Mouse (Mus musculus): ENCODE results near the gene Klhl8.
"Not testable (repeated sequence)": the region's sequence is repeated elsewhere in the genome, so short reads cannot be mapped to it uniquely, and the experiment has no call there.

The Klhl8 gene

DNA sequence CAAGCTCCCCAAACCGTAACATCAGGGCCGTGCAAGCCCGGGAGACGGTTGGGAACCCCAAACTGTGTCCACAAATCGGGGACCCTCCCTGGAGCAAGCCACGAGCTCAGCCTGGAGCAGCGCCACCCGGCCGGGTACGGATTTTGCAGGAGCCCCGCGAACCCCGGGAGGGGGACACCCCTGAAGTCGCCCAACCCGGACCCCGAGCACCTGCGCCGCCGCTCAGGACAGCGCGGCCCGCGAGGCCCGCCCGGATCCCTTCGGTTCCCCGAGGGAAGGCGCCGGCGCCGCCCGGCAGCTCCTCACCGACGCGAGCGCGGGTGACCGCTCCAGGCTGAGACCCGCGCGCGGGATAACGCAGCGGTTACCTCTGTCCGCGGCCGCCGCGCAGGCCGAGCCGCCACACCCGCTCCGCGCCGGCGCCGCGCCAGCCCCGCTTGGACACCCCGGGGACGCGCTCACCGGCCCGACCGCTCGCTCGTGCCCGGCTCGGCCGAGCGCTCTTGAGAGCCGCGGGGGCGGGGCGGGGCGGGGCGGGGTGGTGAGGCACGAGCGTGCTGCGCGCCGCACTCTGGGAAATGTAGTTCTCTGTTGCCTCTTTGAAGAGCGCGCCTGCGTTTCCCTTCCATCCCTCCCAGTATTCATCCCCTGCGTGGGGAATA is at the start of gene Klhl8:
Gene Klhl8 (minus strand): TSS at position 512 of the 662 bp plus-strand sequence.
- peak; percentile 95 for DNase-seq (ENCODE audit: low spot score)

DNA sequence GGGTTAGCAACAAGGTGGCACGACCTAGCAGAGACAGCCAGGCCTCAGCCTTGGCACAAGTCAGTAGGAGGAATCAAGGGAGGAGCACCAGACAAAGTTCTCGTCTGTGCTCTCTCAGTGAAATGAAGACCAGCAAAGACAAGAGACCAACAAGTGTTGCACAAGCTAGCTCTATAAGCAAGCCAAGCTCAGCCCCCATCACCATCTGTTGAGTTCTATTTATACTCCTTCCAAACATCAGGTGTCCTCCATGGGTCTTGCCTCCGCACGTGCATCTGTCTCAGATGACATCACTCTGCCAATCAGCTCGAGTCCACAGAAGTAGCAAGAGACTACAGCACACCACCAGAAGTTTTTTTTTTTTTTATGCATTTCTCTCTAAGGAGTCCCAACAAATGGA is 43.6 kb upstream of the Klhl8 start:
- no peak for DNase-seq (ENCODE audit: low spot score)

DNA sequence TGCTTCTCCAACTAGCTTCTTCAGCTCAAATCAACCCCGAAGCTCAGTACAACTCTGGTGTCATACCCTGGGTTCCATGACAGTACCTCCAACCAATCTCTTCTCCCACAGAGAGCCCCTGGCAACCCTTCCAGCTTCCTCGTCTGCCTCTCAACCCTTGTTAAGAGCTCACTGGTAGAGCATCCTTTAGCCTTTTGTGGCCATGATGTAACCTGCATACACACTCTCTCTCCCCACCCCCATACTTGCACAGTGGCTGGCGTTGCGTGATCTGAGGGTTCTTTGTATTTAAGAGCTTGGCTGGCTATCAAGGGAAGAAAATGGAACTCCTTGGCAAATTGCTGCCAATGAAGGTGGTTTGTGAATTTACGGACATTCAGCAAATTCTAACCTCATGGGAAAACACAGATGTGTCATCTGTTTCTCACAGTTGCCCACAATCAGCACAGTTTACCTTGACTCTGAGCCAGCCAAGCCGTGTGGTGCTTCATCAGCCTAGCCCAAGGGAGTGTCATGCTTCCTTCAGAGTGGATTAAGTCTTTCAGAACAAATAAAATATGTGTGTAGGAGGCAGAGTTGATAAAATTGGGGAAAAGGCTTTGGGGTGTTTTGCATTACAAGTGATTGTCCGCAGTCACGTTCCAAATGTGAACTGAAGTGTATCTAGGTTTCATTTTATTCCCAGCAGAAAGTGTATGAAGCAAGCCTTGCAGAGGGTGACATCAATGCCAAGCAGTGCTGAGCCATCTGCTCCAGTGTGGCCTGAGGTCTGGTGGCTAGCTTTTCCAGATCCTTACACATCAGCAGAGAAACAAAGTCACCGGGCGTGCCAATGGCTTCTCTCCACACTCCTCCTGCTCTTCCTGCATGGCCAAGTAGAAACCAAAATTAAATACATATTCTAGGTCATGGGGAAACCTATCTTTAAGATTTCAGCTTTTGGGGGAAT is 42.4 kb upstream of the Klhl8 start:
- no peak for DNase-seq (ENCODE audit: low spot score)

DNA sequence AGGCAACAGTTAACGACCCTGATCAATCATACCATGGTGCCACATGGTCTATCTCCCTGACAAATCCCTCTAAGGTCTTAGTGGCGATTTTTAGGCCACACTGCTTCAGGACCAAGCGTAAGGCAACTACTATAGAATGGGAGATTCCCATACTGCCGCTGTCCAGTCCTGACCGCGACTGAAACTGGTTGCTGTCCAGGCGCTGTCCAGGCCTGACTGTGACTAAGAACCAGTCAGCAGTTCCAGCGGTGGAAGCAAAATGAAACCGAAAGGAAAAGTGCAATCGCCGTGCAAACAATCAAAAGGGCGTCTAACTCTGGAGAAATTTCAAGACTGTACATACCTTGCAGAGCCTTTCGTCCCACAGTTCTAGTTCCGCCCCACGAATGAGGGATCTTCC is 39.1 kb upstream of the Klhl8 start:
- DNase-seq (ENCODE audit: low spot score) = not testable (repeated sequence)

DNA sequence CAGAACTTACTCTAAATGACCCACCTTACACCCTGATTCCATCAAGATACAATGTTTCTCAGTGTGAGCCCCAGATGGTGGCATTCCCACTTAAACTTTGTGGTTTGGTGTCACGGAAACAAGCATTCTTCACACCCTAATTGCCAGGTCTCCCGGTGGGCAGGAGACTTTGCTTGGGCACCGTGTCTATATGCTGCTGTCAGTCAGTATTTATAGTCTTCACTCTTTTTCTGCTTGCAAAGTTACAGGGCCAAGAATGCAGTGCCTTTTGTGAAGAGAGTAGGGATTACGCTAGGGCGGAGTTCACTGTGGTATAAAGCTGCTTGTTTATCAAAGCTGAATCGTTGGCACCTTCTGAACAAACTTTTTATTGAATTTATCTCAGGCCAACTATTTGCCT is 32.1 kb upstream of the Klhl8 start:
- no peak for DNase-seq (ENCODE audit: low spot score)

DNA sequence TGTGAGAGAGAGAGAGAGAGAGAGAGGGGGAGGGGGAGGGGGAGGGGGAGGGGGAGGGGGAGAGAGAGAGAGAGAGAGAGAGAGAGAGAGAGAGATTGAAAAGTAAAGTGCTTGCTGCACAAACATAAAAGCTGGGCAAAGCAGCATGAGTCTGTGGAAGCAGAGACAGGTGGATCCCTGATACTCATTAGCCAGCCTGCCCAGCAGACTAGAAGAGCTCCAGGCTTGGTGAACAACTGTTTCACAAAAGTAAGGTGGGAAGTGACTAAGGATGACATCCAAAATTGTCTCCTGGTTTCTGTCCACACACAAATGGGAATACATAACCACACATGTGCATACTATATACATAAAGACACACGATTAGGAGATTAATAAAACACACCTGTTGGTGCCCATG is 28.8 kb upstream of the Klhl8 start:
- no peak for DNase-seq (ENCODE audit: low spot score)

DNA sequence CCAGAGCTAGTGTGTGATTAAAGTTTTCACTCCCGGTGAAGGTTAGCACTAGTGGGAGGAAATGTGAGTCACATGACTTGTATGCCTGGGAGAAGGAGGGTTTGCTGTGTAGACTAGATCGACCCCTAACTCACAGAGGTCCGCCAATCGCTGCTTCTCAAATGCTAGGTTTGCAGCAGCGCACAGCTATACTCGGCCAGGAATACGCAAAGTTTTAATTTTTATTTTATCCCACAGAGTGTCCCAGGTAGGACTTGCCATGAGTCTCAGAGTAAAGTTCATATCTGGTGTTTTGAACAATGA is 28.2 kb upstream of the Klhl8 start:
- no peak for DNase-seq (ENCODE audit: low spot score)

DNA sequence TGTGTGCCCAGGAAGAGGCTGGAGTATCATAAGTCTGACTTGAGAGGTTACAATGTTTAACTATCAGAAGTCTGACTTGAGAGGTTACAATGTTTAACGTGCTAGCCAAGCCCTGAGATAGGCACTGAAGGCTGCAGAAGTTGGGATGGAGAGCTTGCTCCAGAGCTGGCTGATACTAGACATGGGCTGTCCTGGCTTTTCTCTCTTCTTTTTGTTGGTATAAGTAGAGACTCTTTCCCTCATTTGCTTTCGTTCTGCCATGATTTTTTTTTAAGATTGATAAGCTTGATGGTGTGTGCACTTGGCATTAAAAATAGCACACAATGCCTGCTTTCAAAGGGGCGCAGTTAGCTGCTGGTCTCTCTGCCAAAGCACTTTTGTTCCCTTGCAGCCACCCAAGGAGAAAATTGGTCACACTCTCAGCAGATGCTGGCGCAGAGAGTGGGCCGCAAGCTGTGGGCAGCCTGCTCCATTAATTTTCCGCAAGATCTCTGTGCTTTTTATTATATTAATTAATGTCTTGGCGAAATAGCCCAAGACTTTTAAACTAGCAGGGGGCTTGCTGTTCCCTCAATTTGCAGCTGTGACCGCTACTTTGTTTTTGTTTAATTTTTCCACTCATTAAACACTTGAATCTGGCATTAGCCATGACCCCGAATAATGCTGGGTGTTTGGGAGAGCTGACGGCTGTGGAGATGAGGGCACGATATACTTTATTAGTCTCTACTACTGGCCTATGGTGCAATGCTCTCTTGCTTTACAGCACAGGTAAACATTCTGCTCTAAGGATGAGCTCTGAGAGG is 27.7 kb upstream of the Klhl8 start:
- peak; percentile 71 for DNase-seq (ENCODE audit: low spot score)

DNA sequence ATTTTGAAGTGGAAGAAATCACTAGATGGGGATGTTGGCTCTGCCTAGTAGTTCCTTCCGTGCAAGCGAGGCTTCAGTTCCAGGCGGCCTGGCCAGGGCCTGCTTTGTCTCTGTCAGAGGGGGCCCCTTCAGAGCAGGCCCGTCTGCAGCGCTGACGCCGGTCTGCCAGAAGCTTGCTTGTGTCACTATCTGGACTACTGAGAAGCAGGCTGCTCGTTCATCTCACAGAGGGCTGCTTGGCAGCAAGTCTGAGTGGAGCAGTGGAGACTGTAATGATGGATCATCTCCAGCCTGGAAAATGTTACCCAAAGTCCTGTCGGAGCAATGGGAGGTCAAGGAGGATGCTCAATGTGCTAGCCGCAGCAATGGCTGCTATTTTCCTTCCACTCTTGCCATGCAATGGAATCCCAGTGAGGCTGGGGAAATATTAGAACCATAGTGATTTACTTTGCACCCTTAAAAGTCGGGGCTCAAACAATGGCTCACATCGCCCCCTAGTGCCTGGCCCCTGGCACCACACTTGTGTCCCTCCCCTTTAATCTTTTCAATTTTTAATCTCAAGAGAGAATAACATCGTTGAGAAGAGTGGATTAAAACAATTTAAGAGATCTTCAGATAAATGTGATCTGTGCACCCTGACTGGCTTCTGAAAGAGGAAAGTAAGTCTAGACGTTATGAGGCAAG is 26.0 kb upstream of the Klhl8 start:
- DNase-seq (ENCODE audit: low spot score) = peak; percentile 70

DNA sequence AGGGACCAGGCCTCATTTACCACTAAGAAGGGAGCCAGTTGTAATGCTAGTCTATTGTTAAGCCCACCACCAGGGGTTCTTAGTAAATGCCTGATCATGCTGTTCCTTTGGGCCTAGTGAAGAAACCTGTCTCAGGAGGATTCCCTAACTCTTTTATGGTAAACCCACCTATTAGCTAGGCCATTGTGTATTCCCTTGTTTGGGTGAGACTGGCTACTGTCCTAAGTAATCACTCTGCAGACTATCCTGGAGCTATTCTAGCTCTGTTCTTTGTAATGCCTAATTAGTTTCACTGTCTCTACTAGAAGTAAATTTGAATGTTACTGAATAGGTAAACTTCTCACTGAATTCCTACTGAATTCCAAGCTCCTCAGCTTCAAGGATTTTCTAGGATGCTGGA is 20.9 kb upstream of the Klhl8 start:
- not testable (repeated sequence) for DNase-seq (ENCODE audit: low spot score)

DNA sequence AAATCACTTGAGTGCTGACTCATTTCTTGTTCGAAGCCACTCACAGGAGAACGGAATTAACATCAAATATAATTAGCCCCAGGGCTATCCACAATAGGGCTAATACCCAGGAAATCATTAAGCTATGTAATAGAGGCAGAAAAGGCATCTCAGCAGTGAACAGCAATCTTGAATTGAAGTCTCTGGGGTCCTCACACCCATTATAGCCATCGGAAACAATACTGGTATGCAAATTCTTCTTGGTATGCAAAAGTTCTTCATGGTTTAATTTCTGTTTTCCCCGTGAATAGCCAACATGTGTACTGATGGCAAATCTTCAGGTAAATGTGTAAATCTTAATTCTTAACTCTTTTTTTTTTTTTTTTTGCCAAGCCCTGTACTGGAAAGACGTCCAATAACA is 19.5 kb upstream of the Klhl8 start:
- no peak for DNase-seq (ENCODE audit: low spot score)

DNA sequence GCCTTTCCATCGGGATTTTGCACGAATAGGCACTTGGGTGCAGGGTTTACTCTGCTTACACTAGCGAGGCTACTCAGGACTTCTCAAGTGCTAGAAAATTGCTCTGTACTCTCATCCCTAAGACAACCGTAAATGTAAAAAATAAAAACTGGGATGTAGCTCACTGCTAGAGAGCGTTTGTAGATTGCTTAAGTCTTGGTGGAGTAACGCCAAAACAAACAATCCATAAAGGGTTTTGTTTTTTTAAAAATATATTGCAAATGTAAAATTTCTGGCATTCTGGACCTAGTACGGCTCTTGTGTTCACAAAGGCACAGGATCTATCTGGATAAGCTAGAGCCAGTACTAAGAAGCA is 17.1 kb upstream of the Klhl8 start:
- no peak for DNase-seq (ENCODE audit: low spot score)

DNA sequence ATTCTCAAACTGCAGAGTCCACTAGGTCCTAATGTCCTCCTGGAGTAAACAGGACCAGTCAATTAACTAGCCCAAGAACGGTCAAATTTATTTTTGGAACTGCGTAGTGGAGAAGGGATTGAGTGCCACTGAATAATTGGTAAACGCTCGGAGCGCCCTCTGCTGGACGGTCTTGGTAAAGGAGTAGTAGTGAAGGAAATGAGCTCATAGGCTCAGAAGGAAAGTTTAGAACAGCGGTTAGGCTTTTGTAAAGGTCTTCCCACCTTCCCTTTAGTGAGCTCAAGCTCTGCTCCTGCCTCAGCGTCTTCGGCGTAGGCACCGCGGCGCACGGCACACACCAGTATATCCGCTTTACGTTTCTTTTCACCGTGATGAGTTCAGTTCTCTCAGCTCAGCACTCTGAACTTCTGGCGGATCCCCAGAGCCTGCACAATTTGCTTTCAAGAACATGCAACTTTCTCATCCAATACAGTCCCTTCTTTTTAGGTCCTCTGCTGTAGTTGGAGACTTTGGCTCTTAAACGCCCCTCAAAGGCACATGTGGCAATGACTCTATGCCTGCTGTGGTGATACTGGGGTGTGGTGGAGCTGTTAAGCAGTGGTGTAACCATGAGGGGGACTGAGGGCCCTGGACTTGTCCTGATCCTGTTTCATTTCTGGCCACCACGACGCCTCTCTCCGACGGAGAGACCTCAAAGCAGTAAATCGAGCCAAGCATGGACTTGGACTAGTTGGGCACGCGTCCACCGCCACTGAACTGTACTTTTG is 16.6 kb upstream of the Klhl8 start:
- DNase-seq (ENCODE audit: low spot score) = peak; percentile 97

DNA sequence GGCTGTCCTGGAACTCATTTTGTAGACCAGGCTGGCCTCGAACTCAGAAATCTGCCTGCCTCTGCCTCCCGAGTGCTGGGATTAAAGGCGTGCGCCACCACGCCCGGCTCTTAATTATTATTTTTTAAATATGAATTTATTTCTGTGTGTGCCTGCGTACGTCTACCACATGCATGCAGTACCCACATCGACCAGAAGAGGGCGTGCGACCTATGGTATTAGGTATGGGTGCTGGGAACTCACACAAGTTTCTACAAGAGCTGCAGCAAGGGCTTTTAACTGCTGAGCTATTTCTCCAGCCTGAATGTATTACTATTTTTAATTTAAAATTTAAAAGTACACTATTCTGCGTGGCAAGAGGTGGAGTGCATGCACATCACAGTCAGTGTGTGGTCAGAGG is 15.3 kb upstream of the Klhl8 start:
- DNase-seq (ENCODE audit: low spot score) = peak; percentile 52

DNA sequence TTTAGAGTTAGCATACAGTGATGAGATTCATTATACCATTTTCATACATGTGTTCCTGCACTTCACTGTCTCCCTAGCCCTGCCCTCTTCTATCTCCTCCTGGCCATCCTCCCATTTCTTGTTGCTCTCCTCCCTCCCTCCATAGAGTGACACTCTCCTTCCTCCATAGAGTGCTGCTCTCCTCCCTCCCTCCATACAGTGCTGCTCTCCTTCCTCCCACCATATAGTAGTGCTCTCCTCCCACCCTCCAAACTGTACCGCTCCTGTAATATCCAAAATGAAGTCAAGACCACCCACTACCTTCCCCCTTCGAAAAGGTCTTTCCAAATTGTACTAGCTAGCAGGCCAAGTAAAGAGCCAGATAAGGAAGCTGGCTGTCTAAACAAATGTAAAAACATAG is 12.7 kb upstream of the Klhl8 start:
- no peak for DNase-seq (ENCODE audit: low spot score)

DNA sequence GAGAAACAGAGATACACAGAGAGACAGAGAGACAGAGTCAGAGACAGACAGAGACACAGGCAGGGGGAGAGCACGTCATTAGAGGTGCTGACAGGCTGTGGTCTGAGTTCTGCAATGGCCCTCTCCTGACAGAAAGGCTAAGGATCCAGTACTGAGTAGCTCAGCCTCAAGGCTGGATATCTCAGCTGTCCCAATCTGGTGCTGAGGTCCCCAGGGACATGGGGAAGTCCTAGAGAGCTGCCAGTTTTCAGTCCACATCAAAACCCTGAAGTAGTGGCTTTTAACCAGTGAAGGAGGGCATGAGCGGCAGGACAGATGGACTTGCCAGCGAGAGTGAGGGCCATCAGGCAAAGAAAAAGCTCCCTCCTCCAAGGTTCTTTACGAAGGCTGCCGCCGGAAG is 12.0 kb upstream of the Klhl8 start:
- DNase-seq (ENCODE audit: low spot score) = no peak

DNA sequence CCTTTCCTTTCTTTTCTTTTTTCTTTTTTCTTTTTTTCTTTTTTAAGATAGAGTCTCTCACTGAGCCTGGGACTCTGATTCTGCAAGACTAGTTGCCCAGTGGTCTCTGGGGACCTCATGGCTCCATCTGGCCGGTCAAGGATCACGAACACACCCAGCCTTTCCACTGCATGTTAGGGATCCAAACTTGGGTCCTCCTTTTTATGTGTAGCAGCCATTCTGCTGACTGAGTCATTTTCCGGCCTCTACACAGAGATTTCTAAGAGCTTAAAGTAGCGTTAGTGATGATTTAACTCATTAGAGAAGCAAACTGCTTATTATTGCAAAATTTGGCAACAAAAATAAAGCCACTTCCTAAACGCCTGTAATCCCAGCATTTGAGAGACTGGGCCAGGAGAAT is 11.4 kb upstream of the Klhl8 start:
- DNase-seq (ENCODE audit: low spot score) = no peak

DNA sequence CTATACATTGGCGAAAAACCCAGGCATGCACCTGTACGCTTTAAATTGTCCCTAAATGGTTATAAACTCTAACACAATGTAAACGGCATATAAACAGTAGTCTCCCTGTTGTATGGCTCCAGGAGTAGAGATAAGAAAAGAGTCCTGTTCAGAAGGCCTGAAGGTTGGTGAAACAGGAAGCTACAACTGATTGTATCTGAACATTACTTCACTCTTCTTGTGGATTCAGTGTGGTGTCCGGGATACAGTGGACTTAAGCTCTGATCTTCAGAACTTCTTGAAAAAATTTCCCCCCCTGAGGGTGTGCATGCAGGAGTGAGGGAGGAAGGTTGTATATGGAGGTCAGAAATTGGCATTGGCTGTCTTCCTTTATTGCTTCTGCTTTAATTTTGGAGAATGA is 8.4 kb upstream of the Klhl8 start:
- DNase-seq (ENCODE audit: low spot score) = no peak

DNA sequence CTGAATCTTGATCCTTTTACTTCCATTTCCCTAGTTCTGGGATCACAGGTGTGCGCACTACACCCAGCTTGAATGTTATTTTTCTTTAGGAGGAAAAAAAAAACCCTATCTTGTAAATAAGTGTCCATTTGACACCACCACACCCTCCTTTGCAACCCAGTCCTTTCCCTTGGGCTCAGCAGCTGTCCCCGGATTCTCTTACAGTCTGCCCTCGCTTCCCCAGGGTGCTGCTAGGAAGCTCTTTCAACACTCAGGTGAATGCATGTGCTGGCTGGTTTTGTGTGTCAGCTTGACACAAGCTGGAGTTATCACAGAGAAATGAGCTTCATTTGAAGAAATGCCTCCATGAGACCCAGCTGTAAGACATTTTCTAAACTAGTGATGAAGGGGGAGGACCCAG is 7.2 kb upstream of the Klhl8 start:
- DNase-seq (ENCODE audit: low spot score) = no peak

DNA sequence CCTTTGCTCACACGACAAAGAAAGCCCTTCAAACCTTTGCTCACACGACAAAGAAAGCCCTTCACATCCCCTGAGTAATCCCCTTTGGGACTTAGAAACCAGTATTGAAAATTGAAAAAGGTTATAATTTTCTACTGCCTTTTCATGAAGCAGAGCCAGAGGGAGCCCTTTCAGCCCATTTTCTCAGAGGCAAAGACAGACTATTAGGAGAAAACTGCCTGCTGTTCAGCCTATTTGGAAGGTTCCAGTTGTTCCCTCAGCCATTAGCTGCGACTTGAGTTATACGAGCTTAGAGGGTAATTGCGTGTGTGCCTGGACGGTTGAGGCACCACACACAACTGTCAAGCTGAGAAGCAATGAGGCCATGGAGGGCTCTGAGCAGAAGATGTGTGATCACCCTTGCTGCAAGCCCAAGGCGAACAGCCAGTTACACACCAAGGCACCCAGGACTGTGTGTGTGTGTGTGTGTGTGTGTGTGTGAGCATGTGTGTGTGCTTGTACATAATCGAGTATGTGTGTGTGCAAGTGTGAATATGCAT is 6.4 kb upstream of the Klhl8 start:
- no peak for DNase-seq (ENCODE audit: low spot score)

DNA sequence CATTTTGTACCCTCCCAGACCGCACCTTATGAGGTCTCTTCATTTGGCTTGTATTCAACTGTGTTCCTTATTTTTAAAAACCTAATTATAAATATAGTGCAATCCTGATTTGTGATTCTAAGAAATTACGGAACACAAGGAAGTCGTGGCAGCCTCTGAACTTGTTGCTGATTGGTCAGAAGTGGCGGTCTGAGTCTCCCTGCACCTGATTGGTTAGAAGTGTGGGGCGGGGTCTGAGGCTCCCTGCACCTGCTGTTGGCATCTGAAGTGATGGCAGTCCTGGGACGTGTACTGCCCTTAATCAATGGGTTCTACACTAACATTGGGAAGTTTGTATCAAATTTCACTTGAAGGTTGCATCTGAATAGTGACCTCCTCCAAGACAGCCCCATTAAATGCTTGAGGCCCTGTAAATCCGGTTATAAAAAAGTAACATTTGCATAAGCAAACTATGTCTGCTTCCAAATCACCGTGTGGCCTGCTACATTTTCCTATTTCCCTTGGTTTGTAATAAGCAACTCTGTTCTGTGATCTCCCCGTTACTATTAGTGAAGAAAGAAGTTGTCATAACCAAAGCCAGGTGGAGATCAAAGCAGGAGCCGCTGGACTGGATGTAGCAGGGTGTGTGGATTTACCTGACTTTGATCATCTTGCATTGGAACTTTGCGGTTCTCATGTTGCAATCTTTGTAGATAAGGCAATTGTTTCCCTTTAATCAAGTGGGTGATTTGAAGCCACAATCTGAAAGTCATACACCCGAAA is 5.7 kb upstream of the Klhl8 start:
- DNase-seq (ENCODE audit: low spot score) = no peak
